Mouse (Mus musculus) kidney, postnatal 0 days (tissue): ENCODE results near the gene Rpl23. TPM values are rescaled to one million over a fixed set of nuclear protein-coding genes. Genes with fewer than 3 reads are reported as not detected.

Experiments used
- ATAC-seq: fragments of 200-750 bp; cut with Nextera tagmentation; replicated peaks from 2 replicates; pipeline ENCODE4 v1.8.0; 2017; ENCODE audit warnings: low read depth, moderate number of reproducible peaks, moderate TSS enrichment, moderate library complexity; ENCODE audit not compliant: low FRiP score
- DNase-seq: peaks from one replicate; pipeline ENCODE4 v3.0.0-alpha.2; 2016; ENCODE audit warnings: low spot score
- H3K27ac ChIP-seq: fragments of 300-500 bp; sonication (generic); 2 replicates; pipeline ENCODE4 v1.5.1; 2014; ENCODE audit warnings: mild to moderate bottlenecking
- H3K27me3 ChIP-seq: fragments of 300-500 bp; sonication (generic); 2 replicates; pipeline ENCODE4 v1.6.1; 2014; ENCODE audit warnings: low read length, mixed read lengths; ENCODE audit not compliant: insufficient read depth
- H3K36me3 ChIP-seq: fragments of 300-500 bp; sonication (generic); 2 replicates; pipeline ENCODE4 v1.6.1; 2014; ENCODE audit warnings: low read length, mixed read lengths; ENCODE audit not compliant: insufficient read depth
- H3K4me1 ChIP-seq: fragments of 300-500 bp; sonication (generic); replicated peaks from 2 replicates; pipeline ENCODE4 v1.6.1; 2014; ENCODE audit warnings: antibody characterized with exemption, low read length, mixed read lengths; ENCODE audit not compliant: insufficient read depth
- H3K4me2 ChIP-seq: fragments of 300-500 bp; sonication (generic); 2 replicates; pipeline ENCODE4 v1.6.1; 2014; ENCODE audit warnings: mild to moderate bottlenecking, low read length, moderate library complexity, mixed read lengths
- H3K4me3 ChIP-seq: fragments of 300-500 bp; sonication (generic); replicated peaks from 2 replicates; pipeline ENCODE4 v1.5.1; 2014; ENCODE audit warnings: low read depth, low read length
- H3K9ac ChIP-seq: fragments of 300-500 bp; sonication (generic); 2 replicates; pipeline ENCODE4 v1.6.1; 2014; ENCODE audit warnings: low read depth, low read length
- H3K9me3 ChIP-seq: fragments of 300-500 bp; sonication (generic); replicated peaks from 2 replicates; pipeline ENCODE4 v1.6.1; 2016; ENCODE audit warnings: low read length, inconsistent platforms, mixed read lengths
- CTCF ChIP-seq: IDR thresholded peaks from 2 replicates; pipeline ENCODE4 v1.5.1; 2016; ENCODE audit warnings: antibody characterized with exemption, low read depth, mild to moderate bottlenecking, moderate library complexity
- WGBS: fragments of 180-500 bp; shearing (Covaris S2); extraction: QIAGEN DNeasy Blood & Tissue Kit; methylation state at CpG from one replicate; pipeline ENCODE4 v1.1.7; 2014; 5-methylcytosine and 5-hydroxymethylcytosine counted together
- polyA plus RNA-seq: library from polyadenylated mRNA; unstranded; fragments of >200 nt; fragmentation: Nextera tagmentation; extraction: Ambion mirVana; gene quantifications from 2 replicates; pipeline ENCODE4 v1.2.1, GENCODE M21; 2015

Gene Rpl23
- polyA plus RNA-seq, 1 experiment from 2014 or later: 863 TPM

DNA sequence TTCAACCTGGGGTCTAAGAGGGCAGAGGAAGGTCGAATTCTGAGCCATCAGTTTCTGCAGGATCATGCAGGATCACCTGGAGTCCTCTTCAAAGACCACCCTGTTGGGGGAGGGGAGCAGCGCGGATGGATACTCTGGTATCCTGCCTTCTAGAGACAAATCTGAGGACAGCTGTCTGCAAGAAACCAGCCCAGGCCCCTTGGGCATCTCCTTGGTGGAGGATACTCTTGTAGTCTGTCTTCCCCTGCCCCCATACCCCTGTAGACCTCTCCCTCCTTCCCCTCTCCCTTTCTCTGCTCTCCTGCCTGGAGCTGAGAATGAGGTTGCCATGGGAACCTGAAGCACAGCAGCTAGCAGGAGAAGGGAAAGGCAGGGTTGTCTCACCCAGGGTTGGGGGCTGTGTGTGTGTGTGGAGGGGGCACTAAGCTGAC, 30.3 kb upstream of the Rpl23 start:
- Histone ChIP-seq H3K27ac (peak overlapping the region; percentile 68), H3K27me3 (no peaks in the 10 kb centered on the region), H3K4me3 (no peak overlapping the region), H3K4me2 (peak overlapping the region; percentile 29; the same call in 1 of the 2 replicates), H3K9me3 (no peaks in the 10 kb centered on the region), H3K4me1 (peaks cover 79% of the 10 kb centered on the region), H3K36me3 (peaks cover 28% of the 10 kb centered on the region), H3K9ac (no peak overlapping the region; the same call in 1 of the 2 replicates)
- no peak for TF ChIP-seq CTCF
- 46% methylated on average over 3 of the region's 3 CpGs for WGBS
- DNase-seq: no peak
- 0 out of 2 replicates have a peak, but pooled peaks have one; percentile 4 for ATAC-seq

- Histone ChIP-seq H3K27me3 (no peaks in the 10 kb centered on the region), H3K27ac (peak overlapping the region; percentile 84), H3K9me3 (no peaks in the 10 kb centered on the region), H3K4me1 (peaks cover 77% of the 10 kb centered on the region), H3K4me2 (peak overlapping the region; percentile 29; the same call in 1 of the 2 replicates), H3K4me3 (no peak overlapping the region), H3K9ac (no peak overlapping the region; the same call in 1 of the 2 replicates), H3K36me3 (peaks cover 28% of the 10 kb centered on the region)
- peak; percentile 61 for ATAC-seq
- TF ChIP-seq CTCF: no peak
- no peak for DNase-seq
- 42% methylated on average over 12 of the region's 13 CpGs for WGBS
These were observed 29.5 kb upstream of the Rpl23 start for GRCm38 (mm10) chr11:97811569-97812362.

GRCm38 (mm10) chr11:97810970-97811369, 28.7 kb upstream of the Rpl23 start:
- DNase-seq: no peak
- Histone ChIP-seq H3K4me1 (peaks cover 76% of the 10 kb centered on the region), H3K27me3 (no peaks in the 10 kb centered on the region), H3K4me2 (no peak overlapping the region), H3K9me3 (no peaks in the 10 kb centered on the region), H3K9ac (no peak overlapping the region), H3K4me3 (no peak overlapping the region), H3K27ac (peak overlapping the region; percentile 84), H3K36me3 (peaks cover 25% of the 10 kb centered on the region)
- no peak for ATAC-seq
- no peak for TF ChIP-seq CTCF
- 40% methylated on average over 3 of the region's 3 CpGs for WGBS

- 72% methylated on average over 7 of the region's 7 CpGs for WGBS
- no peak for DNase-seq
- H3K9me3 ChIP-seq: no peaks in the 10 kb centered on the region
- H3K4me2 ChIP-seq: no peak overlapping the region
- TF ChIP-seq CTCF: no peak
- peaks cover 79% of the 10 kb centered on the region for H3K4me1 ChIP-seq
- ATAC-seq: no peak
- H3K4me3 ChIP-seq: no peak overlapping the region
- H3K36me3 ChIP-seq: peaks cover 20% of the 10 kb centered on the region
- no peaks in the 10 kb centered on the region for H3K27me3 ChIP-seq
- H3K27ac ChIP-seq: peak overlapping the region; percentile 84
- no peak overlapping the region for H3K9ac ChIP-seq
These were observed 28.1 kb upstream of the Rpl23 start for GRCm38 (mm10) chr11:97810356-97810755.

DNA sequence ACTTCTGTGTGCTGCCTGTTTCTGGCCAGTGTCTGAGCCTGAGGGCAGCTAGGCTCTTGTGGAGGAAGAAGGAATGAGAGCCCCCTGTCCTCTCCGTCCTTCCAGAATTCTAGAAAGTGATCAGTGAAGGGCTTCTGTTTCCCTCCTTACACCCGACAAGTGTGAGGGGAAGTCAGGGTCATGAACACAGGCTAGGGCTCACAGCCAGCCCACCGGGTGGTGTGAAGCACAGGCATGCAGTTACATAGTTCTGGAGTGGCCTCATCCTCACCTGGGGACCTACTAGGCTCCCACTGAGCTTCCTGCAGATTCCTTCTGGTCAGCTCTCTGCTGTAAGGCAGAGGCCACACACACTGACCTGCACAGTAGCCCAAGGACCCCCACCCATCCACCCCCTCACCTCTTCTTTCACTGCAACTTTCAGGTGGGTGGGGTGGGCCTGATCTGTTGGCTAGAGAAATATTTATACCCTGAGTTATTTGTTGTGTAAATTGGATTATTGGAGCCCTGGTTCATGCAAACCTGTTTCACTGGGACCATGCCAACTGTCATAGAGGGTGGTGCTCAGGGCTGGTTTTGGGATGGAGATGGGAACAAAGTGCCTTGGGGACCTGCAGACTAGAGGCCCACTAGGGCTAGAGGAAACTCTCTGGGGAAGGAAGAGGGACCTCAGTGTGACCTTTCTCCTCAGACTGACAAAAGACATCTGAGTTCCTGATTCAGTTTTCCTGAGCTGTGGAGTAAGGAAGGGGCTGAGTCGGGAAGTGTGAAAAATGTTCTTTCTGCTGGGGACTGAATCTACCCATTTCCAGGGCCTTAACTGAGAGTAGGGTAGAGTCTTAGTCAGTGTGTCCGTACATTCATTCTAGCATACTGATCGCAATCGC, 27.2 kb upstream of the Rpl23 start:
- Histone ChIP-seq H3K9ac (no peak overlapping the region; the same call in 1 of the 2 replicates), H3K9me3 (no peaks in the 10 kb centered on the region), H3K4me2 (no peak overlapping the region), H3K27me3 (no peaks in the 10 kb centered on the region), H3K27ac (peak overlapping the region; percentile 77), H3K4me1 (peaks cover 84% of the 10 kb centered on the region), H3K36me3 (peaks cover 12% of the 10 kb centered on the region), H3K4me3 (no peak overlapping the region)
- ATAC-seq (no peak), DNase-seq (no peak)
- TF ChIP-seq CTCF: no peak
- 54% methylated on average over 7 of the region's 7 CpGs for WGBS

DNA sequence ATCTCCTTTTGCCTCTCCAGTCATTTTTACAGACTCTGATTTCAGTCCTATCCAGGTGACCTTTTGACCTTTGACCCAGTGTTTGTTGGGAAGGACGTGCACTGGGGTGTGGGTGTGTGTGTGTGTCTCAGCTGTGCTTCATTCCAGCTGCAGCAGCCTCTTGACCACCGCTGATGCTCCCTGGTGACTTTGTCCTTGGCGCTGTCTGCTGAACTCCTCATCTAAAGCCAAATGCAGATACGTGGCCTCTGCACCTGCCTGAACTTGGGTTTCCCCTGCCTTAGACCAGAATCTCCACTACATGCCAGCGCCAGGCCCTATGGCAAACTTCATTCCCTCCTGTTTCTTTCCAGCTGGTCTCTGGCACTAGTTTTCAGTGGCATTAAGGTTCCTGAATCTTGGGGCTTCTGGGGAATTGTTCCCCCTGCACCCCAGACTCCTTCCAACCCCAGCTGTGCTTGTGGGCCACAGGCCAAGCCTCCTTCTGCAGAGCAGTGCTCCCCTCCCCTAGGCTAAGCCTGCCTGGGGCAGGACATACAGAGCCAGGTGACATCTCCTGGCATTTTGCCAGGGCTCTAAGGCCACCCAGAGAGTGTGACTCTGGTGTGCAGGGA, 26.5 kb upstream of the Rpl23 start:
- no peaks in the 10 kb centered on the region for H3K9me3 ChIP-seq
- H3K27me3 ChIP-seq: no peaks in the 10 kb centered on the region
- H3K27ac ChIP-seq: peak overlapping the region; percentile 77
- no peak for TF ChIP-seq CTCF
- H3K36me3 ChIP-seq: peaks cover 11% of the 10 kb centered on the region; the same call in 1 of the 2 replicates
- ATAC-seq (no peak), DNase-seq (no peak)
- no peak overlapping the region for H3K4me3 ChIP-seq
- H3K4me2 ChIP-seq: peak overlapping the region; percentile 19; the same call in 1 of the 2 replicates
- H3K4me1 ChIP-seq: peaks cover 91% of the 10 kb centered on the region
- WGBS: 43% methylated on average over 5 of the region's 5 CpGs
- no peak overlapping the region for H3K9ac ChIP-seq
